Mouse (Mus musculus) embryonic facial prominence, embryonic 14.5 days (tissue): ENCODE measurements at regions not wholly inside any gene's neighbourhood (a gene's known extent, or its start where the extent isn't known, plus 50 kb on each side); places are given as distances from the start of the nearest gene placed in this dataset.

ENCODE experiments used
- ATAC-seq: fragments of 200-750 bp; cut with Nextera tagmentation; 2 replicates; pipeline ENCODE4 v1.8.0; 2017; ENCODE audit warnings: low read depth, moderate number of reproducible peaks, moderate TSS enrichment
- DNase-seq: peaks from one replicate; pipeline ENCODE4 v3.0.0-alpha.2; 2015; ENCODE audit warnings: low spot score
- H3K27ac ChIP-seq: fragments of 300-500 bp; sonication (generic); replicated peaks from 2 replicates; pipeline ENCODE4 v1.5.1; 2014; ENCODE audit warnings: low read depth, mild to moderate bottlenecking, low read length, moderate library complexity
- H3K27me3 ChIP-seq: fragments of 300-500 bp; sonication (generic); replicated peaks from 2 replicates; pipeline ENCODE4 v1.6.1; 2014; ENCODE audit warnings: low read length; ENCODE audit not compliant: control insufficient read depth, insufficient read depth
- H3K36me3 ChIP-seq: fragments of 300-500 bp; sonication (generic); 2 replicates; pipeline ENCODE4 v1.6.1; 2014; ENCODE audit warnings: low read length, mixed read lengths; ENCODE audit not compliant: control insufficient read depth, insufficient read depth
- H3K4me1 ChIP-seq: fragments of 300-500 bp; sonication (generic); 2 replicates; pipeline ENCODE4 v1.6.1; 2014; ENCODE audit warnings: antibody characterized with exemption, low read length; ENCODE audit not compliant: control insufficient read depth, insufficient read depth
- H3K4me2 ChIP-seq: fragments of 300-500 bp; sonication (generic); 2 replicates; pipeline ENCODE4 v1.6.1; 2014; ENCODE audit warnings: low read depth, mild to moderate bottlenecking, low read length, moderate library complexity, mixed read lengths
- H3K4me3 ChIP-seq: fragments of 300-500 bp; sonication (generic); 2 replicates; pipeline ENCODE4 v1.5.1; 2014; ENCODE audit warnings: low read depth, mild to moderate bottlenecking, low read length
- H3K9ac ChIP-seq: fragments of 300-500 bp; sonication (generic); 2 replicates; pipeline ENCODE4 v1.6.1; 2014; ENCODE audit warnings: low read depth, mild to moderate bottlenecking, low read length, moderate library complexity, mixed read lengths
- H3K9me3 ChIP-seq: fragments of 300-500 bp; sonication (generic); 2 replicates; pipeline ENCODE4 v1.6.1; 2016; ENCODE audit warnings: low read length; ENCODE audit not compliant: control insufficient read depth
- WGBS: fragments of 180-500 bp; shearing (Covaris S2); extraction: QIAGEN DNeasy Blood & Tissue Kit; methylation state at CpG from one replicate; pipeline ENCODE4 v1.1.7; 2014; 5-methylcytosine and 5-hydroxymethylcytosine counted together

DNA sequence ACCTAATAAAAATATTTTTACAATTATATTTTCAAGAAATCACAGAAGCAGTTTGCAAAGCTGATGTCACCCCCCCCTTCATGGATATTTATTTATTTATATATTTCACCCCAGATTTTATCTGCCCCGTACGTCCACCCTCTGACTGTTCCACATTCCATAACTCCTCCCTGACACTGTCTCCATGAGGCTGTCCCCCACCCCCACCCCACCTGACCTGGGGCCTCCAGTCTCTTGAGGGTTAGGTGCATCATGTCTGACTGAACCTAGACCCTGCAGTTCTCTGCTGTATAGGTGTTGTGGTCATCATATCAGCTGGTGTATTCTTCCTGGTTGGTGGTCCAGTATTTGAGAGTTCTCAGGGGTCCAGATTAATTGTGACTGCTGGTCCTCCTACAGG, 1083.9 kb upstream of the Cadm2 start:
- no peak for ATAC-seq
- 93% methylated on average over 2 of the region's 2 CpGs for WGBS
- H3K36me3 ChIP-seq = no peaks in the 10 kb centered on the region

DNA sequence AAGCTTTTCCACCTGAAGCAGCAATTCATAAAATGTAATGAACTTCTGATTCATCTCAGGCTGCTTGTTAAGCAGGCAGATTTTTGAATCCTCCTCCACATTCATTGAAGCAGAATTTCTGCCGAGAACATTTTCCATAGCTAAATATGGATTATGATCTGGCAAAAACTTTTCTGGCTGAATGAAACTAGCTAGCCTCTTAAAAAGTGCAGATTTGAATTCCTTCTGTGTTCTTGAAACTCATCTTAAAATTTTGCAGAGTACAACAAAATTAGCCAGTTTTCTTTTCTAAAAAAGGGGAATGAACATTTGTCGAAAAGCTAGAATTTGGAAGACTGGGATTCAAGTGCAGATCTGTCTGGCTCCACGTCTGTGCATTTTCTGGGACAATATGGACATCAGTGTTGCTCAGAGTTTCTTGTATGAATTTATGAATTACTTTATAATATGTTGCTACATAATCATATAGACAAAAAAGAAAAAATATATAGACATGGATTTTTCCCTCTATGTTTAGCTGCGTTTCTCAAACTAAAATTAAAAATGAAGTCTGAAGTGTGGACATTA, 1046.3 kb upstream of the Cadm2 start:
- H3K36me3 ChIP-seq = no peaks in the 10 kb centered on the region
- H3K4me2 ChIP-seq = no peak overlapping the region
- H3K4me3 ChIP-seq = no peak overlapping the region
- H3K27ac ChIP-seq = no peak overlapping the region
- WGBS = 86% methylated on average over 4 of the region's 4 CpGs
- no peaks in the 10 kb centered on the region for H3K4me1 ChIP-seq
- no peaks in the 10 kb centered on the region for H3K27me3 ChIP-seq
- H3K9me3 ChIP-seq = no peaks in the 10 kb centered on the region
- DNase-seq = no peak
- ATAC-seq = no peak
- no peak overlapping the region for H3K9ac ChIP-seq

More for the DNA sequence above, 1083.9 kb upstream of the Cadm2 start:
- DNase-seq = no peak
- Histone ChIP-seq H3K27me3 (no peaks in the 10 kb centered on the region), H3K9ac (no peak overlapping the region), H3K27ac (no peak overlapping the region), H3K4me2 (no peak overlapping the region), H3K4me1 (no peaks in the 10 kb centered on the region), H3K9me3 (no peaks in the 10 kb centered on the region), H3K4me3 (no peak overlapping the region)

DNA sequence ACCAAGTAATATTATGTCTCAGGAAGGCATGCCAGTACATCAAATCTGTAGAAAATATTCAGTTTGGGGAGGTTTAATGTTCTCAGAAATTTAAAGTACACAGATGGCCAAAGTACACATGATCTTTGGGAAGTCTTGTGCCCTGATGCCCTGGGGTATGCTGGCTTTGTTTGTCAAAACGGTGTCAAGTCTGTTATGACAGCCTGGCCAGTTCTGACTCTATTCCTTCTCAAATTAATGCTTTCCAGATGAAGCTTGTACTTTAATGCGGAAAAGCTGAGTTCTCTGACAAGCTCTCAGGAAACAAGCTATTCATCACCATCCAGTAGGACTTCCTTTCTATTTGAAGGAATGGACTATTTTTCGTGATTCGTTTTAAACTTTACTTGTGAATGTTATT, 1037.7 kb upstream of the Cadm2 start:
- no peaks in the 10 kb centered on the region for H3K36me3 ChIP-seq
- no peaks in the 10 kb centered on the region for H3K4me1 ChIP-seq
- DNase-seq = peak; percentile 30
- ATAC-seq = no peak
- H3K27me3 ChIP-seq = no peaks in the 10 kb centered on the region
- H3K27ac ChIP-seq = no peak overlapping the region
- H3K4me2 ChIP-seq = no peak overlapping the region
- no peak overlapping the region for H3K9ac ChIP-seq
- H3K9me3 ChIP-seq = no peaks in the 10 kb centered on the region
- H3K4me3 ChIP-seq = no peak overlapping the region
- WGBS = 15% methylated on average over 4 of the region's 4 CpGs

DNA sequence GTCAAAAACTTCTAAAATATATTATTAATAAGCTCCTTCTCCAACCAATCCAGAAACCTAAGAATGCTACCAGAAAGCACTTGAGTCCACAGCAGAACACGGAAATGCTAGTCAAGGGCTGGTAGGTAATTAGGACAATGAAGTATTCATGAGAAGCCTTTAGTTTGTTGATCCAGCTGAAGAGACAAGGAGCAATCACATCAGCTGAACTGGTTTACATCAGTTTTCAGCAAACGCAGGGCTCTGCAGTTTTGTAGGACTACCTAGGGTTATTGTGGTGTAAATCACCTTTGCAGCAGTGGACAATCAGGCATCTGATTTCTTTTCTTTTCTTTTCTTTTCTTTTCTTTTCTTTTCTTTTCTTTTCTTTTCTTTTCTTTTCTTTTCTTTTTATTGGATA, 1007.3 kb upstream of the Cadm2 start:
- no peak overlapping the region for H3K4me3 ChIP-seq
- H3K9ac ChIP-seq = no peak overlapping the region
- no peak for ATAC-seq
- no peaks in the 10 kb centered on the region for H3K4me1 ChIP-seq
- no peaks in the 10 kb centered on the region for H3K36me3 ChIP-seq
- WGBS = 53% methylated on average over 2 of the region's 2 CpGs
- H3K9me3 ChIP-seq = no peaks in the 10 kb centered on the region
- H3K4me2 ChIP-seq = no peak overlapping the region
- no peaks in the 10 kb centered on the region for H3K27me3 ChIP-seq
- H3K27ac ChIP-seq = no peak overlapping the region
- DNase-seq = no peak

DNA sequence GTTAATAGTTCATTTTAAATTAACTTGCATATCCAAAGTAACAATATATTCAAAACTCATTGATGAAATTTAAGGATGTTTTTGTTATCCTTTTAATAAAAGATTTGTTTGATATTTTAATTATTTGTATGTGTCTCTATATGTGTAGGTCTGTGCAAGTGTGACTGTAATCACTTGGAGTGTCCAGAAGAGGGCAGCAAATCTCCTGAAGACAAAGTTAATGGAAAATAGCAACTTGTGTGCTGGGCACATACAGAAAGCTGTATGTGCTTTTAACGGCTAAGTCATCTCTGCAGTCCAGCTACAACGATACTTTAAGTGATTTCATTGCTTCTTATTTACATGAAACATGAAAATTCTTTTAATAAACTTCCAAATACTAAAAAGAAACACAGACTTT, 993.3 kb upstream of the Cadm2 start:
- no peaks in the 10 kb centered on the region for H3K36me3 ChIP-seq
- 63% methylated on average over 2 of the region's 2 CpGs for WGBS
- H3K9me3 ChIP-seq = no peaks in the 10 kb centered on the region
- H3K27me3 ChIP-seq = no peaks in the 10 kb centered on the region
- H3K4me1 ChIP-seq = no peaks in the 10 kb centered on the region
- H3K4me3 ChIP-seq = no peak overlapping the region
- H3K27ac ChIP-seq = no peak overlapping the region
- H3K4me2 ChIP-seq = no peak overlapping the region
- peak; percentile 10 for DNase-seq
- no peak overlapping the region for H3K9ac ChIP-seq
- ATAC-seq = no peak
